Mouse (Mus musculus): ENCODE data around the gene Kcnk1. TPM values are rescaled to one million over a fixed set of nuclear protein-coding genes. Genes with fewer than 3 reads are reported as not detected.
A peak's percentile ranks its signal among the peaks of the same experiment; 100 is the strongest.

Gene Kcnk1
- polyA plus RNA-seq, 1 experiment from 2014 or later: 15.0 TPM

GRCm38 (mm10) chr8:125996980-125997379 lies 2.0 kb downstream of the Kcnk1 start:
- Histone ChIP-seq H3K27ac (no peak overlapping the region), H3K4me3 (replicated peaks) (peak overlapping the region; percentile 66; the same call in 1 of the 2 replicates), H3K27me3 (peaks cover 62% of the 10 kb centered on the region), H3K4me1 (replicated peaks) (peaks cover 23% of the 10 kb centered on the region), H3K9ac (replicated peaks) (no peak overlapping the region), H3K4me2 (peak overlapping the region; percentile 90), H3K9me3 (no peaks in the 10 kb centered on the region), H3K36me3 (no peaks in the 10 kb centered on the region)
- 32% methylated on average over 6 of the region's 6 CpGs for WGBS
- no peak for ATAC-seq (ENCODE audit: insufficient number of reproducible peaks, insufficient read depth, low FRiP score, low TSS enrichment, low read depth)

- ATAC-seq (ENCODE audit: insufficient number of reproducible peaks, insufficient read depth, low FRiP score, low TSS enrichment, low read depth): no peak
- no peaks in the 10 kb centered on the region for H3K36me3 ChIP-seq
- peak overlapping the region; percentile 90 for H3K4me2 ChIP-seq
- H3K9me3 ChIP-seq: no peaks in the 10 kb centered on the region
- H3K4me3 ChIP-seq (replicated peaks): no peak overlapping the region
- no peak overlapping the region for H3K27ac ChIP-seq
- H3K27me3 ChIP-seq: peaks cover 56% of the 10 kb centered on the region
- 82% methylated on average over 5 of the region's 5 CpGs for WGBS
- H3K9ac ChIP-seq (replicated peaks): no peak overlapping the region
- H3K4me1 ChIP-seq (replicated peaks): peaks cover 23% of the 10 kb centered on the region
These were observed 2.6 kb downstream of the Kcnk1 start for GRCm38 (mm10) chr8:125997550-125997949.

- no peak for ATAC-seq (ENCODE audit: insufficient number of reproducible peaks, insufficient read depth, low FRiP score, low TSS enrichment, low read depth)
These were observed 4.9 kb downstream of the Kcnk1 start for GRCm38 (mm10) chr8:125999842-126000395.

DNA sequence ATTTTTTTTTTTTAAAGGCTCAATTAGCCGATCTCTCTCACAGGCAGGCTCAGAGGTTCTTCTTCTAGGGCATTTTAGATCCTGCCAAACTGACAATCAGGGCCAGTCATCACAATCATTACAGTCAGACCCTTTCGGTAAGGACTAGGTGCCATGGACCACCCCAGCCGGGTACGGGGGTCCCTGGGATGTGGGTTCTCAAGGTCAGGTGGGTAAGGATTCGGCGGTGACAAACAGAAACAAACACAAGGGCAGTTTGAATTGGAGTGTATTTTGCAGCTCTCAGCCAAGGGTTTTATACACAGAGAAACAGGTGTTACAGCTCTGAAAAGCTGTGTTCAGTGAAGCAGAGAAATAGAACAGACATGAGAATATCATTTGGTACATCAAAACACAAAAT lies 8.6 kb downstream of the Kcnk1 start:
- no peaks in the 10 kb centered on the region for H3K9me3 ChIP-seq
- 91% methylated on average over 6 of the region's 6 CpGs for WGBS
- no peak overlapping the region for H3K4me3 ChIP-seq (replicated peaks)
- H3K27ac ChIP-seq: no peak overlapping the region
- ATAC-seq (ENCODE audit: insufficient number of reproducible peaks, insufficient read depth, low FRiP score, low TSS enrichment, low read depth): no peak
- no peak overlapping the region for H3K4me2 ChIP-seq
- no peaks in the 10 kb centered on the region for H3K36me3 ChIP-seq
- H3K4me1 ChIP-seq (replicated peaks): no peaks in the 10 kb centered on the region
- no peak overlapping the region for H3K9ac ChIP-seq (replicated peaks)
- no peaks in the 10 kb centered on the region for H3K27me3 ChIP-seq

More at GRCm38 (mm10) chr8:125999842-126000395, 4.9 kb downstream of the Kcnk1 start:
- 70% methylated on average over 7 of the region's 7 CpGs for WGBS
- Histone ChIP-seq H3K27ac (no peak overlapping the region), H3K4me1 (replicated peaks) (peaks cover 13% of the 10 kb centered on the region), H3K9me3 (no peaks in the 10 kb centered on the region), H3K4me3 (replicated peaks) (no peak overlapping the region), H3K9ac (replicated peaks) (no peak overlapping the region), H3K4me2 (no peak overlapping the region), H3K36me3 (no peaks in the 10 kb centered on the region), H3K27me3 (peaks cover 35% of the 10 kb centered on the region)

DNA sequence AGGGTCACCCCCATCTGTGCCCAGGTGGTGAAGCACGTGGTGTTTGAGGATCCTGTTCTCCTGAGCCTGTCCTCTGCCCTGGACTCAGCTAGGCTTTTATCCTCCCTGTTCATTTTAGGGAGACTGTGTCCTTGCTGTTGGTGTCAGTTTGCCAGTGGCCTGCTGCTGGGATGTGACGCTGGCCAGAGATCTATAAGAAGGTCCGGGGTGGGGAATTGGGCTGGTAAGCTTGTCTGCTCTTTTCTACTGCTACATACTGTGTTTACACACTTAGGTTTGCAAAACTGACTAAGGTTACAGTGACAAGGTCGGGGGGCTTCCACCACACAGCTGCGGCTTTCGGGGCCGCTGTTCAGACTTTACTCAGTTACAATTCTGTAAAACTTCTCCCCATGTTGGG lies 10.0 kb downstream of the Kcnk1 start:
- ATAC-seq (ENCODE audit: insufficient number of reproducible peaks, insufficient read depth, low FRiP score, low TSS enrichment, low read depth): no peak
- no peaks in the 10 kb centered on the region for H3K4me1 ChIP-seq (replicated peaks)
- no peaks in the 10 kb centered on the region for H3K36me3 ChIP-seq
- H3K9ac ChIP-seq (replicated peaks): no peak overlapping the region
- no peak overlapping the region for H3K4me2 ChIP-seq
- no peak overlapping the region for H3K27ac ChIP-seq
- H3K27me3 ChIP-seq: no peaks in the 10 kb centered on the region
- no peak overlapping the region for H3K4me3 ChIP-seq (replicated peaks)
- H3K9me3 ChIP-seq: no peaks in the 10 kb centered on the region
- WGBS: 74% methylated on average over 7 of the region's 7 CpGs

DNA sequence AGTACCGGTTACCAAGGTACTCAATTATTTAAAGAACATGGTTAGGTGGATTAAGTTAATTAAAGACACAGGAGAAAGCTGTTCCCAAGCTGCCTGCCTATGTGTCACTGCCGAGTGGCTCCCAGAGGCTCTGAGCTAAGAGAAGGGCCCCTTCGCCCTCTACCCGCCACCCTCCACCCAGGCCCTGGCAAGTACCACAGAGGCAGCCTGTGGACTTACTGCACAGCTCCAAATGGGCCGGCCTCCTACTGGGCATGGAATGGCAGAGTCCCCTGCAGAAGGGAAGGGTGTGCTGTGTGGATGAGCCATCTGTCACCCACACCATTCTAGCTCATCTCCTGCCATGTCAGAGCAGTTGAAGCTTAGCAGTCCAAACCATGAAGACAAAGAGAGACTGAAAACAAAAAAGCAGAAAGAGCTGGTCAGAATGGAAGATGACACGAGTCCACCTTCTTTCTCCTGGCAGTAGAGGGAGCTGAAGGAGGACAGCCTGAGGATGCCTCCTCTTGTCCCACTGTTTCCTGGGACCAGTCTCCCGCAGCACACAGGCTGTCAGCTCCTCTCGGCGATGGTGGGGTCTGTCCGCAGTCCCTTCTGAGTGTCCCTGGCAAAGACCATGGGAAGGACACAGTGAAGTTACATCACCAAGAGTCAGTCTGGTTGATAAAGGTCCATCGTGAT lies 11.5 kb downstream of the Kcnk1 start:
- Histone ChIP-seq H3K4me1 (replicated peaks) (no peaks in the 10 kb centered on the region), H3K36me3 (no peaks in the 10 kb centered on the region), H3K9me3 (no peaks in the 10 kb centered on the region), H3K4me2 (no peak overlapping the region), H3K27ac (no peak overlapping the region), H3K27me3 (no peaks in the 10 kb centered on the region), H3K9ac (replicated peaks) (no peak overlapping the region), H3K4me3 (replicated peaks) (no peak overlapping the region)
- 80% methylated on average over 11 of the region's 11 CpGs for WGBS
- ATAC-seq (ENCODE audit: insufficient number of reproducible peaks, insufficient read depth, low FRiP score, low TSS enrichment, low read depth): no peak

DNA sequence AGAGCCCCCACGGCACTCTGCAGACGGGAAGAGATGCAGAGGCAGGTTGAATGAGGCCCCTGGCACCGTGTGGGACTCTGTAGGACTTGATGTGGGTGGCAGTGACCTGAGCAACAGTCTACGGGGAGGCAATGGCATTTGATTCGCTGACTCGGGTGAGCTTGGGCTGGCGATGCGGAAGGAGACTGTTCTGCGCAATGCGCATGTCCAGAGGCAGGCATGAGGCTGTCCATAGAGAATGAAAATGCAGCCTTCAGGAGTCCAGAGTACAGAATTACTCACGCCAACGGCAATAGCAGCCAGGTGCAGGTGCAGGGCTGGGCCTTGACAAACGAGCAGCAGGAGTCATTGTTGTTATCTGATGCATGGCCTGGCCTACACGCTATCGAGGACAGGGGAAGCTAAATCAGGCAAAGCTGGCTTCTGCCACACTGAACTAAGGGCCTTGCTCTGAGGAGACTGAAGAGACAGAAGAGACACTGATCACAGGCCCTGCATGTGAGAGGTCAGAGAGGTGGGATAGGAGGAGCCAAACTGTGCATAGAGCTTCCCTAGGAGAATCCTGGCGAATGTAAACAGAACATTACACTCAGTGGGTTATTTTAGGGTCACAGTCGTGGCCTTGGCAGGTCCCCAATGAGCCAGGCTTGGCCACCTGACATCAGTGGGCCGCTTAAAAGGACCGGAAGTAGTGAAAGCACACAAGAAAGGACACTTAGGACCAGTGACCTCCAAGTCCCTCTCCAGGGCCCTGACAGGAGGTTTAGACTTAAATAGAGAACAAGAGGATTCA lies 12.8 kb downstream of the Kcnk1 start:
- Histone ChIP-seq H3K27me3 (no peaks in the 10 kb centered on the region), H3K27ac (no peak overlapping the region), H3K4me2 (no peak overlapping the region), H3K4me1 (replicated peaks) (no peaks in the 10 kb centered on the region), H3K9ac (replicated peaks) (no peak overlapping the region), H3K36me3 (no peaks in the 10 kb centered on the region), H3K9me3 (no peaks in the 10 kb centered on the region), H3K4me3 (replicated peaks) (no peak overlapping the region)
- ATAC-seq (ENCODE audit: insufficient number of reproducible peaks, insufficient read depth, low FRiP score, low TSS enrichment, low read depth): no peak
- 82% methylated on average over 19 of the region's 19 CpGs for WGBS

DNA sequence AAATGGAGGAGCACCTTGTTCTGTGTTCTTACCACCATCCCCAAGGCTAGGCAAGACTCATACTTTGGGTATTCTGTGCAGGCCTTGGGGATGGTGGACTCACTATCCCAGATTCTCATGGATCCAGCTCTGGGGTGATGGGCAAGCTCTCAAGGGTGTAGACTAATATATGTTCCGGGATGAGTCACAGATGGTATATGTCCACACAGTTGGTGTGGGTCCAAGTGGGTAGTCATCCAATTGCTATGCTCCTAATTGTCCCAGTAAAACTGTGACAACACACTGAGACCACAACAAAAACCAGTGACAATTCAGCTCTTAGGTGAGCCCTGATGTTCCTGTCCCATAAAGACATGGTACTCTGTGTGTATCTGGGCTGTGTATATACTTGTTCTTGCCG lies 14.0 kb downstream of the Kcnk1 start:
- WGBS: 90% methylated on average over 2 of the region's 2 CpGs
- H3K36me3 ChIP-seq: no peaks in the 10 kb centered on the region
- no peaks in the 10 kb centered on the region for H3K27me3 ChIP-seq
- no peaks in the 10 kb centered on the region for H3K4me1 ChIP-seq (replicated peaks)
- no peak overlapping the region for H3K27ac ChIP-seq
- no peak overlapping the region for H3K4me3 ChIP-seq (replicated peaks)
- H3K9me3 ChIP-seq: no peaks in the 10 kb centered on the region
- ATAC-seq (ENCODE audit: insufficient number of reproducible peaks, insufficient read depth, low FRiP score, low TSS enrichment, low read depth): no peak
- H3K9ac ChIP-seq (replicated peaks): no peak overlapping the region
- no peak overlapping the region for H3K4me2 ChIP-seq

- 88% methylated on average over 3 of the region's 3 CpGs for WGBS
- Histone ChIP-seq H3K27me3 (no peaks in the 10 kb centered on the region), H3K4me2 (no peak overlapping the region)
These were observed 15.9 kb downstream of the Kcnk1 start for GRCm38 (mm10) chr8:126010900-126011299.

GRCm38 (mm10) chr8:126012334-126012733 lies 17.4 kb downstream of the Kcnk1 start:
- WGBS: 85% methylated on average over 6 of the region's 6 CpGs

More at GRCm38 (mm10) chr8:126010900-126011299, 15.9 kb downstream of the Kcnk1 start:
- H3K9me3 ChIP-seq: no peaks in the 10 kb centered on the region
- H3K36me3 ChIP-seq: no peaks in the 10 kb centered on the region
- no peaks in the 10 kb centered on the region for H3K4me1 ChIP-seq (replicated peaks)
- H3K9ac ChIP-seq (replicated peaks): no peak overlapping the region
- H3K27ac ChIP-seq: no peak overlapping the region
- H3K4me3 ChIP-seq (replicated peaks): no peak overlapping the region
- no peak for ATAC-seq (ENCODE audit: insufficient number of reproducible peaks, insufficient read depth, low FRiP score, low TSS enrichment, low read depth)

DNA sequence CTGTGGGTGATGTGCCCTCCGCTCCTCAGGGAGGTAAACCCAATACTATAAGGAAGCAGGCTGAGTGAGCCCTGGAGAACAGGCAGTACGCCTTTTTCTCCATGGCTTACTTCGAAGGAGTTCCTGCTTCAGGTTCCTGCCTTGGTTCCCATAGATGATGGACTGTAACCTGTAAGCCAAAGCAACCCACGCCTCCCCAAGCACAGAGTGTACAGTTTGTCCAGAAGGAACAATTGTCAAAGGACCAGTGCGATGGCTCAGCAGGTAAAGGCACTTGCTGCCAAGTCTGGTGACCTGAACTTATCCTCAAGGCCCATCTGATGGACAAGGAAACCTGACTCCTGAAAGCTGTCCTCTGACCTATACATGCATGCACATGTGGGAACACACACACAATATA lies 18.7 kb downstream of the Kcnk1 start:
- Histone ChIP-seq H3K36me3 (no peaks in the 10 kb centered on the region), H3K4me2 (no peak overlapping the region), H3K4me1 (replicated peaks) (no peaks in the 10 kb centered on the region), H3K9ac (replicated peaks) (no peak overlapping the region), H3K4me3 (replicated peaks) (no peak overlapping the region), H3K27me3 (no peaks in the 10 kb centered on the region), H3K27ac (no peak overlapping the region), H3K9me3 (no peaks in the 10 kb centered on the region)
- WGBS: 78% methylated on average over 5 of the region's 5 CpGs
- ATAC-seq (ENCODE audit: insufficient number of reproducible peaks, insufficient read depth, low FRiP score, low TSS enrichment, low read depth): no peak

More at GRCm38 (mm10) chr8:126012334-126012733, 17.4 kb downstream of the Kcnk1 start:
- ATAC-seq (ENCODE audit: insufficient number of reproducible peaks, insufficient read depth, low FRiP score, low TSS enrichment, low read depth): no peak
- Histone ChIP-seq H3K9me3 (no peaks in the 10 kb centered on the region), H3K4me1 (replicated peaks) (no peaks in the 10 kb centered on the region), H3K27me3 (no peaks in the 10 kb centered on the region), H3K4me3 (replicated peaks) (no peak overlapping the region), H3K36me3 (no peaks in the 10 kb centered on the region), H3K4me2 (no peak overlapping the region), H3K27ac (no peak overlapping the region), H3K9ac (replicated peaks) (no peak overlapping the region)
